Mouse (Mus musculus): ENCODE measurements around the gene Gng7. TPM values are rescaled to one million over a fixed set of nuclear protein-coding genes. Genes with fewer than 3 reads are reported as not detected.

Gene Gng7
- total RNA-seq, 1 experiment from 2014 or later: 7.8 TPM

- DNase-seq: peak; percentile 93
These were observed 86.0 kb downstream of the Gng7 start for GRCm38 (mm10) chr10:80928586-80929298.

DNA sequence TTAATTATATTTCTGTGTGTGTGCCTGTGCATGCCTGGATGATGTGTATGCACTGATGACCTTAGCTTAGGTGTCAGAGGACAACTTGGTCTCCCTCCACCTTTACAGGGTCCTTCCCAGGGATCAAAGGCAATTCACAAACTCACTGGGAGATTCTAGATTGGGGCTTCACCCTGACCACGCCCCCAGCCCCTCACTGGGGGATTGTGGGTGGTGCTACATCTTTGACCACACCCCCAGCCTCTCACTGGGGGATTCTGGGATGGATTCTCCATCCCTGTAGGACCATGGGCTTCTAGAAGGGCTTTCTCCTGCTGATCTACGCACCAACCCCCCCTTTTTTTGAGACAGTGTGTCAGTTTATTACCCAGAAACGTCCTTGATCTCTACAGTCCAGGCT lies 89.3 kb downstream of the Gng7 start:
- DNase-seq: no peak

- no peak for DNase-seq
These were observed 92.8 kb downstream of the Gng7 start for GRCm38 (mm10) chr10:80921923-80922322.

GRCm38 (mm10) chr10:80917779-80918434 lies 96.8 kb downstream of the Gng7 start, which contains the start of gene Lmnb2:
TSS of gene Lmnb2 (minus strand) at chr10:80918245.
- DNase-seq: peak; percentile 77

DNA sequence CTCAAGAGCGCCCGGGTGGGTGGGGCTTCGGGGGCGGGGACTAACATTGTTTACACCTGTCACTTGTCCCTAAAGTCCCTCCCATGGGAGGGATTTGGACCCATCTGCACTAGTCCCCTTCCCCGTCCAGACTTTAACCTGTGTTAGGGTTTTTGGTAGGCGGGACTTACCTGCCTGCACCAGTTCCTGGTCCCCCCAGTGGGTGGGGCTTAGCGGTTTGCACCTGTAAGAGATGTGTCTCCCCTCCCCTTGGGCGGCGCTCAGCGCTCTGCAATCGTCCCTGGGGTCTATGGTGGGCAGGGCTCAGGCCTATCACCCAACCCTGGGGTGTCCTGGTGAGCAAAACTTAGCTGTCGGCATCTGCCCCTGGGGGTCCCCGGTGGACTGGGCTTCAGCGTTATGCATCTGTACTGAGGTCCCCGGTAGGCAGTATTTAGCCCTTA lies 97.4 kb downstream of the Gng7 start:
- no peak for DNase-seq

DNA sequence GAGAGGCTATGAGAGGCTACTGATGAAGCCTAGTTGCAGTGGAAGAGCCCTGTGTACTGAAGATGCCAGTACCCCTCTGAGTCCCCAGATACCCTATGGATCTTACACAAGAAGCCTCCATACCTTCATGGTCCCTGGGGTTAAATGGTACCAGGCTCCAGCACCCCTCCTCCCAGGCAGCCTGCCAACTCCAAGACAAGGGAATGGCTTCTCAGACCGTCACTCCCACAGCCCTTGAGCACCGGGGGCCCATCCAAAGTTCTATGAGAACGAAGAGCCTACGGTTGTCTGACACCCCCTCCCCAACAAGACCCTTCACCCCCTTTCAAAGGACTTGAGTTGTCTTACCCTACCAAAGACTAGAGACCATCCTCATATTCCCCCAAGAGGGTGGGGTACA lies 99.0 kb downstream of the Gng7 start:
- DNase-seq: no peak

- no peak for DNase-seq
These were observed 99.5 kb downstream of the Gng7 start for GRCm38 (mm10) chr10:80915260-80915659.

GRCm38 (mm10) chr10:80914253-80914656 lies 100.5 kb downstream of the Gng7 start:
- DNase-seq: no peak

- DNase-seq: no peak
These were observed 101.3 kb downstream of the Gng7 start for GRCm38 (mm10) chr10:80913364-80914011.

GRCm38 (mm10) chr10:80911891-80912290 lies 102.9 kb downstream of the Gng7 start:
- DNase-seq: no peak

GRCm38 (mm10) chr10:80911354-80911753 lies 103.4 kb downstream of the Gng7 start:
- DNase-seq: no peak

DNA sequence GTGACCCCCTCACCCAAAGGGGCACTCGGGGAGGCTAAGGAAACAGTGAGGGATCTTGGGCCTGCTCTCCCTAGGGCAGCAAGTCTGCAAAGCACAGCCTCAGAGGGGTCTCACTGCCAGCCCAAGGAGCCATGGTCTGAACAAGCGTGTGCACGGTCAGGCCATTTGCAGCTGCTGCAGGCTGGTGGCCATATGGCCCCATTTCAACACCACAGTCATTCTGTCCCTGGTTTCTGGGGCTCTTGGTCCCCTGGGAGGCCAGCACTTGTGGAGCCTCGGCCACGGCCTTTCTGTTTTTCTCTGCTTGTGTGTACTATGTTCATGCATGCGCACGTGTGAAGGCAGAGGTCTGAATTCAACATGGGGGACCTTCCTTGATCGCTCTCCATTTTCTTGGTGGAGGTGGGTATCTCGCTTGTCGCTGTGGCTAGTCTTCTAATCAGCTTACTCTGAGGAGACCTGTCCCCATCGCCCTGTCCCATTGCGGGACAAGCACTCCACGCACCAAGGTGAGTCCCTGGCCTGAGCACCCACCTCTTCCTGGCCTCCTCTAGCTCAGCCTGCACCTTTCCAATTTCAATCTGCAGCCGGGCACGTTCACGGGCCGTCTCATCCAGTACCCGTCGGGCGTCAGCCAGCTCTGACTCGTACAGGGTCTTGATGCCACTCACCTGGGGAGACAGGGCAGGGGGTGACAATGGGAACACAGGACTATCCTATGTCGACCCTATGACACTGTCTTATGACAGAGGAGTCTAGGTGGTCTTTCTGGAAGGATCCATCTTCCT lies 105.2 kb downstream of the Gng7 start:
- DNase-seq: no peak

GRCm38 (mm10) chr10:80904709-80905108 lies 110.0 kb downstream of the Gng7 start:
- DNase-seq: no peak

DNA sequence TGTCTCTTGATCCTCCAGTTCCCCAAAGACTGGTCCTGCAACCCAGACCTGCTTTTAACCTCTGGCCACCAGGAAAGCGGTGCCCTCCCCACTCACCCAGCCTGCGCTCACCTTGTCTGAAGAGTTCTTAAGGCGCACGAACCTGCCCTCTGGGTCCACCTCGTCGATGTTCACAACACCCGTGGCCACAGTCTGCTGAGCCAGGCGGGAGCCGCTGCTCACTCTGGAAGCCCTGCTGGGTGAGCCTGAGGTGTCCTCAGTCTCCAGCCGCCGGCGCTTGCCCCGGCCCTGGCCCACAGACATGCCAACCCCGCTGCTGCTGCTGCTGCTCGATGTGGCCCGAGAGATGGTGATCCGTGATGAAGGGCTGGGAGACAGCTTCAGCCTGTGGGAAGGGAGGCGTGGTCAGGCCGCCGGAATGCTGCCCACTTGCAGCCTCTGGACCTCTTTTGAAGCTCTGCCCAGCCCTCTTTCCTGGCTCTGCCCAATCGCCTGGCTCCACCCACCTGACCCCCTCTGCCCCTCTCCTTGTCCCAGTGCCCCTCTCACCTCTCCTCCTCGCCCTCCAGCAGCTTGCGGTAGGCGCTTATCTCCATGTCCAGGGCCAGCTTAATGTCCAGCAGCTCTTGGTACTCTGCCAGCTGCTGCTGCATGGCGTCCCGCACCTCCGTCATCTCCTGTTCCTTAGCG lies 110.6 kb downstream of the Gng7 start:
- DNase-seq: peak; percentile 31

DNA sequence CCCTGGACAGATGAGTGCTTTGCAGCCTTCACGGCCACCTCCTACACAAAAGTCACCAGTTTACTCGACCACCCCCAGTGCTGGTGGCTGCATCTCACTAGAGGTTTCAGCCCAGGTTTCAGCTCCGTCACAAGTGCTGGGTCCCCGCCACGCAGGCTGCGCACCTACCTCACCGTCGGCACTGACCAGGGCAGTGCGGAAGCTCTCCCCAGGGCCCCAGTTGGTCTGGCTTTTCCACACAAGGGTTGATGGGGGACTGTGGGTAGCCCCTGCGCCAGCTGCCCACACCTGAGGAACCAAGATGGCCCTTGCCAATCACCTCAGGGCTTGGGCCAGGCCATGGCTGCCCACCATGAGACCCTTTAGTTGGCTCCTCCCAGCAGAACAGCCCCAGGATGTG lies 111.5 kb downstream of the Gng7 start:
- DNase-seq: no peak

- no peak for DNase-seq
These were observed 112.3 kb downstream of the Gng7 start for GRCm38 (mm10) chr10:80902273-80902940.

- DNase-seq: no peak
These were observed 113.1 kb downstream of the Gng7 start for GRCm38 (mm10) chr10:80901409-80902272.

DNA sequence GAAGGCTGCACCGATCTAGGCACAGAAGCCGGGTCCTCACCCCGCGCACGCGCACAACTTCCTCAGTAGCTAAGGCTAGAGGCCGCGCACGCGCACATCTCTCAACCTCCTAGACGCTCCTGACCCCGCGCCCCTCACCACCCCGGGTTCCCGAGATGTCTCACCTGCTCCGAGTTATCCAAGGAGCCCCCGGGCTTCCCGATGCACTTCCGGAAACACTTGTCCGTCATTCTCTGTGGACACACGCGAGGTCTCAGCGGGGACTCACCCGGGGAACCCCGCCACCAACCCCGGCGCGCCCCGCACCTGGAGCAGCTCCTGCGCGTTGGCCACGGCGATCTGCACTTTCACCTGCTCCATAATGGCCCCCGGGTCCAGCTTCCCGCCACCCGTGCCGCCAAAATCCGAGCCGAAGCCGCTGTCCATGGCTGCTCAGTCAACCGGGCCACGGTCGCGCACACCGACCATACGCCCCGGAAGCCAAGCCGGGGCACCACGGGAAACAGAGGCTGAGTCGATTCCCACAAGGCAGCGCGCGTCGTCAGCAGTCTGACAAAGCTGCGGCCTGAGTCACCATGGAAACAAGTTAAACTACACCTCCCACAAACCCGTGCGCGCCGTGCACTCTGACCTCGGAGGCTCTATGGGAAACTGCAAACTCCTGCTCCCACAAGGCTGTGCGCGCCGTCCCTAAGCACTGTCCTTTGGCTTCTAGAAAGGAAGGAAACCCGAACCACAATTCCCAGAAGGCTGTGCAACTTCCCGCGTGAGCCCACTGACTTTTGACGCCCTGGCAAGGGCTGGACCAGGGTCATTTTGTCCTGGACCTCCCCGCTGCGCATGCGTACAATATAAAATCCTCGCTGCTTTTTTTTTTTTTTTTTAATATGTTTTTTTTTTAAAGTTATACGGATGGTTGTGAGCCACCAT lies 114.2 kb downstream of the Gng7 start, which contains the start of gene Timm13:
Gene Timm13, minus strand, starts transcription at position 652 of the 930 bp plus-strand sequence.
- peak; percentile 94 for DNase-seq
